Mouse (Mus musculus) granulocyte monocyte progenitor cell, adult 5-6 weeks (primary cell): ENCODE measurements at regions not wholly inside any gene's neighbourhood (a gene's known extent, or its start where the extent isn't known, plus 50 kb on each side); places are given as distances from the start of the nearest gene placed in this dataset.

Experiments
- ATAC-seq: replicated peaks from 2 replicates; pipeline ENCODE4 v1.8.0; 2016; ENCODE audit warnings: mild to moderate bottlenecking, moderate TSS enrichment, inconsistent platforms; ENCODE audit not compliant: poor library complexity, severe bottlenecking

DNA sequence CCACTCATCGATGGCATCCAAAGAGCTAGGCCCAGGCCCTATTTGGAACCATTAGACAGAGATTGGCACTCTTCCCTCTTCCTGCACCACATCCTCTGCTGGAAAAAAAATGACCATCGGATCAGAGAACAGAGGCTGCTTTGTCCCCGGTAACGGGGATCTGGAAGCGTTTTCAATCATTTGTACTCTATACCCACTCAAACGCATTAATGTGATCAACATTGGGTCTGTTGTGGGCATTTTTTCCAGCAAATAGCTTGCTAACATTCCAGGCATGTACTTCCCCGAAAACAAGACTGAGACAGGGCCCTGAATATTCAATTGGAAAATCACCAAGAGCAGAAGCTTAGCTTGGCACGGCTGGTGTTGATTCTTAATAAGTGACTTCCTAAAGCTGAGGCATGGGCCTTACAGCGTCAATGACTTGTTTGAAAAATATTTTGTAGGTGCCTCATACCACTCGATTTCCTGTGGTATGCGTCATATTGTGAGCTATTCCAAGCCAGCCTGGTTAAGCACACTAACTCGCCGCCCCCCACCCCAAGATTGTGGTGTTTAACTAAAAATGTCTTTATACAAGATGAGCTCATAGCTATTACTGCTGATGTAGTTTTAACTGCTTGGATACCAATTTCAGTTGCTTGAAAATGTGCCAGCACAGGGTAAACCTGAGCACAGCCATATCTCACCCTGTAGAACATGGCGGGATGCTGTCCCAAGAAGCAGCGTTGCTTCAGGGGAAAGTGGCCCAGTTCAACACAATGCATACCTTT is 308.0 kb downstream of the Spry2 start:
- ATAC-seq = no peak

DNA sequence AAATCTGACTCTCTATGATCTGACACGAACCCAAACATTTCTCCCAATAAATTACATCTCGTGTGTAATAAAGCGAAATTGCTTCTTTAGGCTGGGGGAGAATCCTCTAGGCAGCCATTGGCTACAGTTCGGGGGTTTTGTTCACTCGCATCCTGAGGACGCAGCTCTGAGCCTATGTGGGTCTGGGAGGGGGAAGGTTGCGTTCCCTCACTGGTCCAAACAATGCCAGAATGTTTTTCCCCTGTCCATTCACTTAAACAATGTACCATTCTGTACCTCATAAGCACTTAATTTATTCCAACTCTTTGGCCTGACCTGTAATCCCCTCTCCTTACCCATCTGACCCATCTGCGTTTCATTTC is 308.6 kb downstream of the Spry2 start:
- no peak for ATAC-seq

DNA sequence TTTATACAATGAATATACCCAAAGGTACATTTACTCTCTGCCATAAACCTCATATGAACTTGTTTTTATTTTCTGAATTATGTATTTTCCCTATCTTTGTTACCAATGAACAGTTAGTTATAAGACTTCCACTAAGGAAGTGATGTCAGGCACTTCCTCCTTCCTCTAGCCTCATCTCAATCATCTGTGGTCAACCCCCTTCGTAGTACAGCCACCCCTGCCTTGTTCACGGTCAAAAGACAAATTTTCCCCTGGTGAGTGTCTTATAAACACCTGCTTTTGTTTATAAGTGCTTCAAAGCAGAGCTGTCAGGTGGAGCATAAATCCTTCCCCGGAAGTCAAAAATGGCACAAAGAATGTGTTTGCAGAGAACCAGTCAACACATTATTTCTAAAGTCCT is 312.0 kb downstream of the Spry2 start:
- ATAC-seq = peak; percentile 85

DNA sequence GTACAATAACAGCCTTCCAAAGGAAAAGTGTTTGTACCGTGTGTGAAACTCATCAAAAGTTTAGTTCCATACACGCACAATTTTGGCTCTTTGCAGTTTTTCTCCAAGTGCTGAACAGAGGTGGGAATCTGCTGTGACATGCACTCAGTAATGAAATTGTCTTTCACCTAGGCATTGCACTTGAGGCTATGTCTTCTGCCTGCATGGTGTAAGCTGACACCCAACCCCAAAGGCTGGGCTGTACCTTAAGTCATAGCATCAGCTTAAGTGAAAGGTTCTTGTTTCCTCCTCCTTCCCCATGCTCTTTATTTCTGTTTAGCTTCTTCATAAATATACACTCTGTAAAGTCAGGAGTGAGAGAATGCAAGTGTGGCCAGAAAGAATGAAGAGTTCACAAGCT is 313.1 kb downstream of the Spry2 start:
- no peak for ATAC-seq

DNA sequence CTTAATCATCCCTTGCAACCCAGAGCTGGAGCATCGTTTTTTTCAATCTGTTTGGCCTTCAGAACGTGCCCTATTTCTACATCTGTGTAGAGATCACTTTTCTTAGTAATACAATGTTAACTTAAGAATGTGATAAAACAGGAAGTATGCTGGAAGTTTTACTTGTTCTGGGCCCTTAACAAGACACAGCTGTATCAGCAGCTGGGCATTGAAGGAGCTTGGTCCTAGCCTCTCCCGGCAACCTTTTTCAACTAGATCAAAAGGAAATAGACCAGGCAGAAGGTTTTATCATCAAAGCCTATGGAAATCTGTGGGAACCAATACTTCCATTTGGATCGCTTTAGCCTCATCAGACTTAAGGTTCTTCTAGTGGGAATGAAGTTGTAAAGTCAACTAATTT is 317.9 kb downstream of the Ndfip2 start:
- no peak for ATAC-seq

DNA sequence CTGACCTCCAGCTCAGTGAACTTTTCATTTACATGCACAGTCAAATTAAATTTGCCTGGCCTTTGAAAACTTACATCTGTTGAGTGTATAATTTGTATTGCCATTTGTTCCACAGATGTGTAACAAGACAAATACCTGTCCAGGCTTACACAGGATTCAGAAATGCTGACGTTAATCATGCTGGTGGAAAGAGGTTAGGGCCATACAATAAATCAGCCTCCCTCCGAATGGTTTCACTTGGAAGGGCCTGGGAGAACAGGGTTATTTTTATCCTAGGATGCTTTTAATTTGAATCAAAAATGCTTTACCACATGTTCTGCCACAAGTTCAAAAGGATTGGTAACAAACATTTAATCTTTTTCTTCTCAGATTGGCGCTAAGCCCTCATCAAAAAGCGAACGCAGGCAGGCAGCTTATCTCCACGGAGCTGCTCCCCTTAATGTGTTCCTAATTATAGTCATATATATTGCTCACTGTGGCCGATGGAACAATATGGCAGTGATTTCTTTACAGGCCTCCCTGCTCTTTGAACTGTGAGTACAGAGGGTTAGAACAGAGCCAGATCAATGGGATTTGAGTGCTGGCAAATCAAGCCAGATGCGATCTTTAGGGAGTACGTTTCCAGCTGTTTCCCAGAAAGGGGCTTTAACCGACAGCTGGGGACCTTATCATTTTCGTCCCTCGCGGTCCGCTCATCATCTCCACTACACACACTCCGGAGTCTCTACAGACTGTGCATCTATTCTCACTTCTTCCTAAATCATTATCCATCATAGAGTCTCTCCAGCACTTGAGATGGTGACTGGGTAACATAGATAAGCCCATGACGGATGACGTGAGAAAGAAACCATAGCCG is 313.9 kb downstream of the Ndfip2 start:
- ATAC-seq = no peak

DNA sequence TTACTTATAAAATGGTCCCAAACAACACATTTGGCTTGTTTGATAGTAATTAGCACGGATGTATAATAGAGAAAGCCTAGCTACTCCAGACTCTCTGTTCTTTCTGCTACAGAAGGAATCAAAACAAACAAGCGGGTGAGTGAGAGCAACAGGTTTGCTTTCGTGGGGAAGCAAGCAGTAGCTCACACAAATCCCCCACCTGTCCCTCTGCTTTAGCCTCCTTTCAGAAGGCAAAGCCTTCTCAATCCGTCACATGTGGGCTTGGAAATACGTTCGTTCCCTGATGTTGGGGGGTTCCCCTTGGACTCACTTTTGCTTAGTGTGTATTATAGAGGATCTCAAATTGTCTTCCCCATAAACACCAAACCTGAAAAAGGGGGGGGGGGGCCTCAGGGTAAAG is 311.8 kb downstream of the Ndfip2 start:
- no peak for ATAC-seq

DNA sequence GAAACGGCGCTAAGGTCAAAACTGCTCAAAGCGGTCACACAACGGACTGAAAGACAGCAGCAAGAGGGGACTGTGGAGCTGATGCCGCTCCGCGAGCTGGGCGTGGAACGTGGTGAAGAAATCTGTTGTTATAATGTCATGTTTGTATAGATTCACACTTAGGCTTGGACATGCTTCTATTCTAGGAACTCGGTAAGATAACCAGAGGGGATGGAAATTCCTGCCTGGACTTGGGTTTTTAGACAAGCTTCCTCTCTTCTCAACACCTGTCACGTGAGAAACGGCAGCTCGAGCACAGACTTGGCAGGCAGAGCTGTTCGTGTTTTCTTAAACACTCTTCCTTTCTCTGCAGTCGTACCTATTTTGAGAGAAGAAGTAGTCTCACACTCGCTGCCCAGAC is 307.5 kb downstream of the Ndfip2 start:
- ATAC-seq = peak; percentile 17; the same call in 1 of the 2 replicates

DNA sequence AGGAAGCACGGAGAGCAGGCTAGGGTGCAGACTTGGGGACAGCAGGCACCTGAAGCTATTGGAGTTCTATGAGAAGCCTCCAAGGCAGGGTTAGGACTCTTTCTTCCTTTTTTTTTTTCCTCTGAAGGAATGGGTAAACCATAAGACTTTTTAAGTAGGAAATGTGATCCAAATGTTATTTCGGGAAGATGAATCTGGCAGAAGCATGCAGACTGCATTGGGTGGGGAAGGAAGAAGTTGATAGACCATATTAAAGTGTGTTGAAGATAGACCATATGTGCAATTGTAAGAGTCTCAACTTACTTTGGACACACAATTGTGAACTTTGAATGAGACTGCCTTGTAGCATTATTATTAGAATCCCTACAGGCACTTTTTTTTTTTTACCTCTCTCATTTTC is 304.5 kb downstream of the Ndfip2 start:
- no peak for ATAC-seq

DNA sequence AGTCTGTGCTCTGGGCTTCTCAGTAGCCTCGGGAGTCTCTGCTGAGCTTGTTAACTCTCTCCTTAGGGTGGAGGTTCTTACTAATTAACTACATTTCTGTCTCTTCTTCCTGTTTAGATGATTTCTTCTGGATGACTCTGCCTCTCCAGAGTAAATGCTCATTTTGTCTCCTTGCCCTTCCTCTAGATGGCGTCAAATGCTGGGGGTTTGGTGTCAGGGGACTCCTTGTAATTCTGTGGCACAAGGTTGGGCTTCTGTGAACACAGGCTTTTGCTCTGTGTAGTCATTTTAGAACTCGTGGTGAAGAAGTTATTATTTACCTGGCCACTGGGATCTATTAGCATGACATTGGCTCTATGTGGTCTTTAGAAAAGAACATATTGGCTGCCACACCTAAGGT is 298.4 kb downstream of the Ndfip2 start:
- no peak for ATAC-seq

DNA sequence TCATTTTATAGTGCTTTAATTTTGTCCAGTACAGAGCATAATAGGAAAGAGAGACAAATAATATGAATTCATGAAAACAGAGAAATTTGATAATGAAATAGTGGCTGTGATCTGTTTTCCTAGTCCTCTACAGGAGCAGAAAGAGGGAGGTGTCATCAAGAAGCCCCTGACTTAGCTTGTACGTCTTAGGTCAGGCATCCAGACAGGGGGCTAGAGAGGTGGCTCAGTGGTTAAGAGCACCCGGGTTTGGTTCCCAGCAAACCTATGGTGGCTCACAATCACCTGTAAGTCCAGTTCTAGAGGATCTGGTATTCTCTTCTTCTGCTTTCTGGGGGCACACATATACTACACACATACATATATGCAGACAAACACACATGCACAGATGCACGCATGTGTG is 285.7 kb downstream of the Ndfip2 start:
- ATAC-seq = no peak

DNA sequence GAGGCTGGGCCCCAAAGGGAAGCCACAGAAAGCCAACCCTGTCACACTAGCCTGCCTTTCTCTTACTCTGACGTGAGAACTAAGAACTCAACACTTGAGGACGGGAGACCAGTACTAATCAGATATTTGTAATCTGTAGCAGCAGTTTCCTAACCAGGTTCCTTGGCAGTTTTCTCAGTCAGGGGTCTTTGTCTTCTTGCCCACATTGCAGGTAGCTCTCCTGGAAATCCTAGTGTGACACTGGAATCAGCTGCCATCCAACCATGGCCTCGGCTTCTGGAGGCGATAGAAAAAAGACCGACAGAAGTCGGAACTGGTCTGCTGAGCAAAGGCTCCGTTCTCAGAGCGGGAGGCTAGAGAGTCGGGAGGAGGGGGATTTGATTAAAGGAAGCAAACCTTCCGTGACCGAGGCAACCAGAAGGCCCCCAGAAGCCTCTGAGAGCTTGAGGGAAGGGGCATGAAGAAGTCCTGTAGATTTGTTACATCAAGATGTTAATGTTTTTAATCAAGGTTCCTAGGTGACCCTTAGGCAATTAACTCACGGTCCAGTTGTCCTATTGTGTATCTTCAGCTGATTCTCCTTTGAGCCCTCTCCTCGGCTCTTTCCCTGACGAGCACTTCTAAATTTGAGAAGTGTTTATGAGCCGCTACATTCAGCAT is 284.2 kb downstream of the Ndfip2 start:
- no peak for ATAC-seq

DNA sequence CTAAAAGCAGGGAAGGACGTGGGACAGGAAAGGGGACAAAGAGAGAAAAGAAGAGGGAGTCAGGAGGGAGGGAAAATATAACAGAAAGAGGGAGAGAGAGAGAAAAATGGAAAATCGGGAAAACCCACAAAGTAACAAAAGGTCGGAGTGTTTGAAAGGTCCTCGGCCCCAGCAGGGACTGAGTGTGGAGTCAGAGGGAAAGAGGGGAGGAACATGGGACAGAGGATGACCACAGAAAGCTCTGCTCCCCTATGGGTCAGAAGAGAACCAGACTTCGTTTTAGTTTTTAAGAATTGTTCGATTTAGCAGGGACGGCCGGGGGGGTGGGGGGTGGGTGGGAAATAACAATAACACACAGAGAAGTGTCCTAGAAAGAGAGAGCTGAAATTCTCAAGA is 283.7 kb downstream of the Ndfip2 start:
- no peak for ATAC-seq

DNA sequence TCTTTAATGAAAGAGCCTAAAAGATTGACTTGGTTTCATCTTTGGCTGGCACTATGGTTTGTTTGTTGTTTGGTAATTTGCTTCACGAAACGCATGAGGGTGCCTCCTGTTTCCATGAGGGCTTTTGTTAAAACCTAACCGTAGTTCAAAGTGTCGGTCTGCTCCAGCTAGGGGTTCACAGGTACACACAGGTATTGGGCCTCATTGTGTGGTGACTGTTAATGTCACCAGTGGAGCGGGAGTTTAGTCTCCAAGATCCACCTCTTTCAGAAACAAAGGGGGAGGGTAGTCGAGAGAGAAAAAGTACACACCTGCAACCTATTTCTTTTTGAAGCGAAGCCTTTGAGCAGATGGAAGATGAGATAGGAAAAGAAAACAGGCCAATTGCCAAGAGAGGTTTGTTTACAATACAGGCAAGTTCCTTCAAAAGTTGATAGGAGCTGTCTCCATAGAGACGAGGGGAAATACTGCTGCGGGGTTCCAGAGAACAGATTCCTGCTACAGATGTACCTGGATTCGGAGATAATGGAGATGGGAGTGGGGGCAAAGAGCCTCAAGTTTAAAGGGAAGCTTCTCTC is 273.9 kb downstream of the Ndfip2 start:
- ATAC-seq = no peak

DNA sequence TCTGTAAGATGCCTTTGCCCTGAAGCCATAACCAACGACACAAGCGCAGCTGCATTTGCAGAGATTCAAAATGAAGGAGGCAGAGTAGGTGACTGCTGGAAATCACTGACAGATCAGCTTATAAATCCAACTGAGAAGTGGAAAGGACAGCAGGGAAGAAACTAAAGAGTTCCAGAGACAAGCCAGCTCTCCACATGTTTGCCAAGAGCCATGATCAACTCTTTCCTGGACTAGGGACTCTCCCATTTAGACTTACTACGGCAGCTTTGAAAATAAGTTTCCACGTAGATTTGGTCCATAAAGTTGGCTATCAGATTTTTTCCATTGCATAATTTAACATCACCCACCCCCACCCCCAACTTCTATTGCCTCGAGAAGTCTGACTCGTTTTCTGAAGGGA is 269.7 kb downstream of the Ndfip2 start:
- no peak for ATAC-seq

DNA sequence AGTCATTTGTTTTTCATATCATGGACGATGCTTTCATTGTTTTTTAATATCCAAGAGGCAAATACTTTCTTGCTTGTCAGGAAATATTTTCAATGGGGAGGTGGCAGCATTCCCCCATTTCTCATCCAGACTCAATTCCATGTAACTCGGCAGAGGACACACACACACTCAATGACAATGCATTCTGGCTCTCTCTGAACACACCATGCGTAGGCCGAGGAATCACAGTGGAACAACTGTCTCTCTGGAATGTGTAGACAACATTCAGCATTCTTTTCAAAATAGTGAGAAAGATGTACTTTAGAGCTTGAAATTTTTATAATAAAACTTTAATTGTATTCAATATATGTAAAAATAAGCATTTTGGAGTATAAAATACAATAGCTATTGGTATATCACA is 265.5 kb downstream of the Ndfip2 start:
- ATAC-seq = no peak

DNA sequence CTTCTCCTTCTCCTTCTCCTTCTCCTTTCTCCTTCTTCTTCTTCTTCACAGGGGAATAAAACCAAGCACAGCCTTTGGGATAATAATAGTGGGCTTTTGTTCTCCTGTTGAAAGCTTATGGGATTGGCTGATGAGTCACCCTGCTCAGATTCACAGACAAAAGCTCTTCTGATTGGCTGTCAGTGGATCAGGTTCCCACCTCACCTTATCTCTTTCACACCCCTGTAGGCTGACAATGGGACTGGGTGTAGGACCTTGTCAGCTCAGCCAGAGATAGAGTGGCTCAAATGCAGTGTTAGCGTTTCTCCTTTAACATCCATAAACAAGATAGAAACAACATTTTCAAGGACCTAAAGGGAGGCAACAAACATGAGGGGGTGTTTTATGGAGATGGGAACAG is 263.9 kb downstream of the Ndfip2 start:
- ATAC-seq = no peak

DNA sequence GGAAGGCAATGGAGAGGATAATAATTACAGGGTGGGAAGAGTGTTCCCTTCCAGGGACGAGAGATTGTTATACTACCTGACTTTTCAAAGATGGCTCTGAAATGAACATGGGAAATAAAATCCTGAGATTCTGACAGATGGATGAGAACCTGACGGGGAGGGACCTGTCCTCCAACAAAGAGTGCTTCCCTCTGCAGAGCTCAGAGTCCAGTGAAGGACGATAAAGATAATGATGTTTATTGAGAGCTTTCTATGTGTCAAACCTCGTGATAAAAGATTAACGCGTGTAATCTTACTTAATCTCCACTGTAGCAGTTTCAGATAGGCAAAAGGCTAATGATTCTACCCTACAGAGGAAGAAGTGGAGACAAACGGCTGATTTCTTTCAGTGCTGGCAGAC is 260.3 kb downstream of the Ndfip2 start:
- no peak for ATAC-seq

DNA sequence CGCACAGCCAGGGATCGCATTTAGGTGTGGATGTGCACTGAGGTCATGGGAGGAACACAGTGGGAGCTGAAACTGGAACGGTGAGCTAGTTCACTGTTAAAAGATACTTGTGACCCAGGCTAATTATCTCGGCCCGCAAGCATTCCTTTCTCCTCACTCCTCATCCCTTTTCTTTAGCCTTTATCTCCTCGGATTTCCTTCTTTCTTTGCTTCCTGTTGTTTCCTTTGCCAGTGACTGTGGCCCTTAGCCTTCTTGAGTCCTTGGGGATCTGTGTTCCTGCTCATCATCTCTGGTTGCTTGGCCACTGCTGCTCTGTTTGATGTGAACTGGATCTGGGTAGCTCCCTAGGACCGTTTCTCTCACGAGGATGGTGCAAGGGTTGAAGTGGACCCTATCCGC is 256.0 kb downstream of the Ndfip2 start:
- no peak for ATAC-seq

DNA sequence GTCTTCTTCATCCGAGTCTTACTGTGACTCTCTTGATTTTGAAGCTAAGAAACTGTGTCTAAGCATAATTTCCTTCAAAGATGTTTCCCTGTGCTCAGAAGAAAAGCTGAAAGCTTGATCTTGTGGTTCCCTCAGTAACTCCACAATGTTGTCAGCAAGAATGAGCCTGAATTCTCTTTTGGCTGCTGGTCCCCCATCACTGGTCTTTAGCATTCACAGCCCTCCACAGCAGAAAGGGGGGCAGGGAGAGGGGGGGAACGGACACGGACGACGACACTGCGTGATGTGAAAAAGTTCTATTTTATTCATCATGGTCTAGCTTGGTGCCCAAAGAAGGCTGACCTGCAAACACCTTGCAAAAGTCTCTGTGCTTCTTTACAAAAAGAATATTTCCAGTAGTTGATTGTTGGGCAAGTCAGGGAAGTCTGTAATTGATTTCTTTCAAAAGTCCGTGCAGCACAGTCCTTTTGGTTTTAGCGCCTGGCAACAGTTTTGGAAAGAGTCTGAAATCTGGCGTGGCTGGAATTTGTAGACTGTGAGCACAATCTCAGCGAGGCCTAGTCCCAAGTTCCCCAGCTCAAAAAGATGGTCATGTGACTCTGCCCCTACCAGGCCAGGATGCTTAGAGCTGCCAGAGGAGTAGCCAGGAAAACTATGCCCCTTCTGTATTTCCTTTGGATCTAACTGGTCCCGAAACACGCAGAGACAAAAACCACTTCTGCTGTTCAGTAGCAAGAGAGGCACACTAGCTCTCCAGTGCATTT is 254.7 kb downstream of the Ndfip2 start:
- ATAC-seq = no peak
